Mouse (Mus musculus): ENCODE measurements around the gene Smim24.
A peak's percentile ranks its signal among the peaks of the same experiment; 100 is the strongest.

Smim24 gene

DNA sequence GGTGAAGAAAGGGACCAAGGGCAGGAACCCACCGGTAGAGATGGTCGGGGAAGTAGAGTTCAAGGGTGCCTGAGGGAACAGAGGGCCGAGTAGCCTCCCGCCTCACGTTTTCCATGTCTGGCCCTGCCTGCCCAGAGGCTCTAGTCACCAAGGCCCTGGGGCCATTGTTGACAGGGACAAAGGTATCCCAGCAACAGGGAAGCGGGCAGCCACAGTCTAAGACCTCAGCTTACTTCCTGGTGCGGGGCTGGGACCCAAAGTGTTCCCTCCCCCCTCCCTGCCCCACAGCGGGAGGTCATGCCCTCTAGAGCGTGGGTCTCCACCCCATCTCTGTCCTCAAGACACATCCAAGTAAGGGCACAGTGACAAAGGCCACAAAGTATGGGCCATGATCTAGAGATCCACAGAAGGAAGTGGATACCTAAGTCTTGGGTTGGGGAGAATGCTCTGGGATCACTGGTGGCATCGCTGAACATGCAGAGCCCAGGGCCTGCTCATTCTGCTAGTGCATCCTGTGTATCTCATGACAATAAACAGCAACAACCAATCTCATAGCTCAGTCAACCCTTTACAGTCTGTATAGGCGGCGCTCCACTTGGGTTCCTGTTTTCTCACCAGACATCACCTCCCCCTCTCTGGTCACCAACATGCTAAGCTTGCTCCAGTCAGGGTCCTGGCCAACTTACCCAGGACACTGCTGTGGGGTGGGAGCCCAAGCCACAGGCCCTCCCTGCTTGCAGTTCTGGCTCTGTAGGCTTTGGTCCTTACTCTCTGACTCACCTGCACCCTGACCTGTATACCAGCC, 27.0 kb upstream of the Smim24 start, which contains the start of gene 4930404N11Rik:
4930404N11Rik (minus strand) TSS at position 145 of the 805 bp plus-strand sequence.
- DNase-seq: no peak

DNA sequence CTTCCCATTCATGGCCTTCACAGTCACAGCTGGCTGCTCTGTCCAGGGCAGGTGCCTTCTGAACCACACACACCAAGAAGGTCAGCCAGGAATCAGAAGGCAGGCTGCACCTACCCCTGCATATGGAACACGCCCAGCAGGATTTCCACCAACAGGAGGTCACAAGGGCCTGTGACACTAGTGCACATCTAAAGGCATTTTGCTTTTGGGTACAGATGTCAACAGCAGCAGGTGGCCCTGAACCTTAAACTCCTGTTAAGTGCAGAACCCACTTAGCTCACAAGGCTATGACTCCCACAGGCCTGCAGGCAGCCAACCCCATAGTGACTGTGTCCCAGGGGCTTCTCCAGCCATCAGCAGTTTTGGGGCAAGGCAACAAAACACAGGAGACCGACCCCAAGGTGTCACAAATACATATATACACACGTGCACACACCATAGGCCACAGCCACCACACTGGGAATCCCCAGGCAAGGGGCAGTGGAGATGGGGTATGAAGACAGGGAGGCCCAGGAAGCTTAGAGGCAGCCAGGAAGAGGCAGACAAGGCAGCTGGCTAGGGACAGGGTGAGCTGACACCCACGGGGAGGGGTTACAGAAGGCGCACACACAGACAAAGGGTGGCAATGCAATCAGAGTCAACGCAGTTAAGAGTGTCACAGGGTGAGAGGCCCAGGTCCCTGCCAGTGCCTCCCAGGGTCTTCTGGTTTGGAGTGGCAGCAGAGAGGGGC, 26.2 kb upstream of the Smim24 start:
- no peak for DNase-seq

DNA sequence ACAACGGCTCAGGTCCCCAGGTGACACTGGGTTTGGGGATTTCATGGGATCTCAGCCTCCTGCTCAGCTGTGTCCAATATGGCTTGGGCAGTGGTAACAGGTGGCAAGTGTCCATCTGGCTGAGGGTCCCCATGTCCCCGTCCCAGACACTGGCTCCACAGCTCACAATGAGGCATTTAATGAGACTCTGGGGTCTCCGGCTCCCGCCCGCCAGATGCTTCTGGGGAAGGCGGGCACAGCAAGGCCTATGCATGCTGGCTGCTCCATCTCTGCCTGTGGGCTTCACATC, 25.7 kb upstream of the Smim24 start:
- no peak for DNase-seq

DNA sequence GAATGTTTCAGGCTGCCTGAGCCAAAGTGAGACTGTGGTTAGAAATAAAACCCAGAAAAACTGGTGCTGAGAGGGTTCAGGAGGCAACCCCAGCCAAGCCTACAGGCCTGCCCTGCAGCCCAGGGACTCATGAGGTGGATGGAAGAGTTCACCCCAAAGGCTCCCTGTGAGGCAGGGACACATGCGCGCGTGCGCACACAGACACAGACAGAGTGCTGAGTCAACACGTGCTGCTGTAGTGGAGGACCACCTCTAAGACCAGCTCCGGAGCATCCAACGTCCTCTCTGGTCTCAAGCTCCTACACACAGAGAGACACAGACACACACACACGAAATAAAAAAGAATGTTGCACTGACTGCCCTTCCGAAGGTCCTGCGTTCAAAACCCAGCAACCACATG, 17.5 kb upstream of the Smim24 start:
- no peak for DNase-seq

DNA sequence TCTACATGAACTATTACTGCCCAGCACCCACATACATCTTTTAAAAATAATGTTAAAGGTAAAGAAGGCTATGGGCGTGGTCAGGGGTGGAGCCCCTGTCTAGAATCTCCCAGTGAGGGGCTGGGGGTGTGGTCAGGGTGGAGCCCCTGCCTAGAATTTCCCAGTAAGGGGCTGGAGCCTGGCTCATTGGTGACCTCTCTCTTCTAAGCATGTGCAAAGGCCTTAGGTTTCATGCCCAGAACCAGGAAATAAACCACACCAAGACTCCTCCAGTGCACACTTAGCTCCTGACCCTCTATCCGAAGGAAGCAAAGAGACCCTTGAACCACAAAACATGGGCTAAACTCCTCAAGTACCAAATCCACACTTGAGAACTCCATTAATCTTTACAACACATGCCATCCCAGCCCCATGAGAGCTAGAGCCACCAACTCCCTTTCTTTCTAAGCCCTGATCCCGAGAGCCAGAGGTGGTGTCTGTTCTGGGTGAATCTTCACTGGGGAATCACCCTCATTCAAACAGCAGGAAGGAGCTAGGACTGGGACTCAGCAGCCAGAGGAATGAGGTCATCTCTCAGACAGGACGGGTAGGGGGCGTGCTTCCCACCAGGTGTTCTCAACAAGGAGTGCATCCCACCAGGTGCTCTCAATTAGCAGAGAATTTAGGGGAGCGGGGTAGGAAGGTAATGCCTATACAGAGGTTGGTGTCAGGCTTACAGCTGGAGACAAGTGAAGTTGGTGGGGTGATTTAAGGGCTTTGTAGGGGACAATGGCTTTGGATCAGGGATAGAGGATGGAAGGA, 16.1 kb upstream of the Smim24 start:
- no peak for DNase-seq

DNA sequence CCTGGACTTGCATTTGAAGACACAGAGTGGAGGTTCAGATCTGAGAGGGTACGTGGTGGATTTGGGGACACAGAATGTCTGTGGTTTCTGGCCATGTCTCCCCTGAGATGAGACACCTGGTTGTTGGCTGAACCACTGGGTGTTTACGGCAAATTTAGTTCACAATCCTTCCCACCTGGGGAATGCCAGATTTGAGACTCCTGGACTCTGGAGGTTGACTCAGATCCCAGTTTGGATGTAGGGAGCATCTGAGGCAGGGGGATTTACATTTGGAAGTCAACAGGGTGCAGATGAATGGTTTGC, 15.5 kb upstream of the Smim24 start:
- DNase-seq: no peak

DNA sequence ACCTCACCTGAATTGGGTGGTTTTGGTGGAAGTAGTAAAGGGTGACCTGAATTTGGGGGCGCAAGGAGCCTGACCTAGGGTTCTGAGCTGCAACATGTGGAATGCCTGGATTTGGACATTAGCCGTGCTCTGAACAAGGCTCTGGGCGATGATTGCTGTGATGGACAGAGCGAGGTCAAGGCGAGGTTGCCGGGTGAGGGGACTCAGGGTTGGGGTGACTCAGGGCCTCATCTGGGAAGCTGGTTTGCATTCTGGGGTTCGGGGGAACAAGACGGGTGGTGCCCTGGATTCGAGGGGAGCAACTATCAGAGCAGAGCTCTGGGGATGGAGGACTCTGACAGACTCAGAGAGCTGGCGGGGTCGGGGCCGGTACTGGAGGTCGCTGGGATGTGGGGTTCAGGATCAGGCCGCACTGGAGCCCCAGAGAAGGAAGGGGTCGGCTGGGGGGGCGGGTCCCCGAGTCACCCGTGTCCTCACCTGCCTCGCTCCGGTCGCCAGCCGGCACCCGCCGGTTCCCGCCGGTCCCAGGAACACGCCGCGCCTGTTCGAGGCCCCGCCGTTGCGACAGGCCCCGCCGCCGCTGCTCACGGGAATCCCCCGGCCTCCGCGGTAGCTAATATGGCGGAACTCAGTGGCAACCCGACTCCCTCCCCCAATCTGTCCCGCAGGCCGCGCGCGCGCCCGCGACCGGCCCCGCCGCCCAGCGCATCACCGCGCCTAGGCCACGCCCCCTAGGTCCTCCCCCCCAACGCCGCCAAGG, 14.9 kb upstream of the Smim24 start, which contains the start of gene Fzr1:
Fzr1 (minus strand) TSS at position 724 of the 760 bp plus-strand sequence.
- no peak for DNase-seq

DNA sequence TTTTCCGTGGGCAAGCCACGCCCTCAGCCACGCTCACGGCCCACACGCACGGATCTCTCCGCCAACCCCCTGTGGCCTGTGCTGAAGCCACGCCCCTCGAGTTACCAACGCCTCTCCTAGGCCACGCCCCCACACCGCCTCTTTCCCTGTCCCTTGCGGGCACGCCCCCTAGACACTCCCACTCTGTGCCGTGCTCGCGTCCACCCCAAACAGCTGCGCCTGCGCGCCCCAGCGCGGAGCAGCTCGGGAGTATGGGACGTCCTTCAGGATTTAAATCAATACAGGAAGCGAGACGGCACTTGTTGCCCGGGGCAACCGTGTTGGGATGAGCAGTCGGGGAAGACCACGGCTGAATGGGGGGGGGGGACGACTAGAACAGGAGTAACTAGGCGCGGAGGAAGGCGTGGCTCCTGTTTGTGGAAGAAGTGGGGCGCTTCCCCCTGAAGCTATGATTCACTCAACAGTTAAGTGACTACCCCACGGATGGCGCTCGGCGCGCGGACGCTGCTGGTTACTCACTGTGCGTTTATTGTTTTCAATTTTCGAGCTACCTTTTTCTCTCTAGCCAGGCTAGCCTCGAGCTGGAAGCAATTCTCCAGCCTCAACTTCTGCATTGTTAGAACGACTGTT, 14.2 kb upstream of the Smim24 start:
- peak; percentile 100 for DNase-seq

DNA sequence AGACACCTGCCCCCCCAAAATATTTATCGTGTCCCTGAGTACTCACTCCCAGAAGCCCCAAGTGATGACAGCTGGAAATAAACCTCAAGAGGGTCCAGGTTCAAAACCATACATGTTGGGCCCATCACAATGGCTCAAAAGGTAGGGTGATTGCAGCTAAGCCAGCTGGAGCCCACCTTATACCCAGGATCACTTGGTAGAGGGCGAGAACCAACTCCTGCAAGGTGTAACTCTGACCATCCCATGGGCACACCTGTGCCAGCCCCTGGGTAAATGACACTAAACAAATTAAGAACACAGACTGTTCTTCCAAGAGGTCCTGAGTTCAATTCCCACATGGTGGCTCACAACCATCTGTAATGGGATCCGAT, 13.7 kb upstream of the Smim24 start:
- DNase-seq: no peak

DNA sequence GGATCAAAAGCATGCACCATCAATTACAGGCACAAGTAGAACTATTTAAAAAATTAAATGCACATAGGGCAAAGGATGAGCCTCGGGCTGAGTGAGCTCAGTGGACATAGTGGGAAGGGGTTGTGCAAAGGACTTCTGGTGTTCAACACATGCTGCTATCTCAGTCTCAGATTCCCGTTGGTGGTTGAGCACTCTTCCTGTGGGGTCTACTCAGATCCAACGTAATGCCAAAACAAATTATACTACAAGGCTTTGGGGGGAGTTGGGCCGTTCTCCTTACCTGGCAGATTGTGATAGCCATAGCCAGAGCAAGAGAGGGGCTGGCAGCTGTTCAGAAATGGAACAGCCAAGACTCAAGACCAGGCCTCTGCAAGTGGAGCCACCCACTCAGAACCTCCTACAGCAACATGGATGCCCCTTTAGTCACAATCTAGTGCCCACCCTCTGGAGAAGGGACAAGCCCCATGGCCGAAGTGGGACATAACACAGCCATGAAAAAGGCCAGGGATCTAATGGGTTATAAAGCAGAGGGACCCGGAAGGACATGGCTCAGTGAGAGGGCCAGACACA, 13.0 kb upstream of the Smim24 start:
- no peak for DNase-seq

DNA sequence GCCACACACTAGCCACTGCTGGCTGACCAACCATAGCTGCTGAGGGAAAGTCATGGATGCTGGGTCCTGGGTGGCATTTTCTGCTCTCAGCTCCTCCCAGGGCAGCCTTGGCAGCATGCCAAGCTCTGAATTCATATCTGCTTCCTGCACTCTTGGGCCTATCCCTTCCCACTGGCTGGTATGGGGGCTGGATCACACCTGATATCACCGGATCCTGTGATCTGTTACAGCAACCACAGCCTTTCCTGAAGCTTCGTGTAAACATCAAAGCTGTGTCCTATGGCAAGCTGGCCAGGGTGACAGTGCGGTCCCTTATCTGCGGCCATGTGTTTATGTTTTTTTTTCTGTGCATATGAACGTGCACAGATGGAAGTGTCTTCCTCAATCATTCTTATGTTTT, 10.8 kb upstream of the Smim24 start:
- no peak for DNase-seq

DNA sequence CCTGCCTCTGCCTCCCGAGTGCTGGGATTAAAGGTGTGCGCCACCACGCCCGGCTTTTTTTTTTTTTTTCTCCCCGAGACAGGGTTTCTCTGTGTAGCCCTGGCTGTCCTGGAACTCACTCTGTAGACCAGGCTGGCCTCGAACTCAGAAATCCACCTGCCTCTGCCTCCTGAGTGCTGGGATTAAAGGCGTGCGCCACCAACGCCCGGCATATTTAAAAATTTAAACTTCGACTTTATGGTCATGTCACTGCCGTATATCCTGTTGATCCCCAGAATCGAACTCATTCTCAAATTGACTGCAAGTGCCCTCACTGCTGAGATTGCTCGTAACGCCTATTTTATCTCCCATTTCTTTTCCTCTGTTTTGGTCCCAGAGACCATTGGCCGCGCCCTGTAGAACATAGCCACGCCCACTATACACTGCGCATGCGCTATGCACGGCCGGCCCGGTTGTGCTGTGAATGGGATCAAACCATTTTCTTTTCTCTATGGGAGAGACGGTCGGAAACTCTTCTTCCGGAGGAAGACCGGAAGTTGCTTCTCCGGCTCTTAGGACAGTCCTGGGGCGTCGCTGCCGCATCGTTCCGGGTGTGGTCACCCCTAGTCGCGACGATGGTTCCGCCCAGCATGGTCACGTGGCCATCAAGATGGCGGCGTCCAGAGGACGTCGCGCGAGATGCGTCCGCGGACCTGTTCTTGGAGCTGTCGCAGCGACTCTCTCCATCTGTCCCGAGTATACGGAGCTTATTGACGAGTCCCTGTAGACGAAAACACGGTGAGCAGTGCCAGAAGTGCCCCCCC, 8.8 kb upstream of the Smim24 start, which contains the start of the genes Dohh and Gm48551:
Dohh (plus strand) TSS at position 627 of the 803 bp plus-strand sequence.
Gm48551 (plus strand) TSS at position 665 of the 803 bp plus-strand sequence.
- peak; percentile 99 to 100 for DNase-seq

DNA sequence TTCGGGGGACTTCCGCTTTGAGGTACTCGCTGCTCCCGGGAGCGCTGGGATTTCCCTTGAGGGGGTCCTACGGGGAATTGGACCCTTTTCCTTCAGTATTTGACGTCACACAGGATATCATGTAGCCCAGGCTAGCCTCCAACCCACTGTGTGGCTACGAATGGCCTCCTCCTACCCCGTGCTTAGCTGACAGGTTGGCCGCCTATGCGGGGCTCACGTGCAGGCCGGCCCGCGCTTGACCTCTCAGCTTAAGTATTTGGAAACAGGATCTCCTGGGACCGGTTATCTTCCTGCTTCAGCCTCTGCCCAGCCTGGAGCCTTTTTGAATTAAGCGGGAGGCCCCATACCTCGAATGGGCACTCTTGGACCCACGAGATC, 8.3 kb upstream of the Smim24 start:
- DNase-seq: no peak

DNA sequence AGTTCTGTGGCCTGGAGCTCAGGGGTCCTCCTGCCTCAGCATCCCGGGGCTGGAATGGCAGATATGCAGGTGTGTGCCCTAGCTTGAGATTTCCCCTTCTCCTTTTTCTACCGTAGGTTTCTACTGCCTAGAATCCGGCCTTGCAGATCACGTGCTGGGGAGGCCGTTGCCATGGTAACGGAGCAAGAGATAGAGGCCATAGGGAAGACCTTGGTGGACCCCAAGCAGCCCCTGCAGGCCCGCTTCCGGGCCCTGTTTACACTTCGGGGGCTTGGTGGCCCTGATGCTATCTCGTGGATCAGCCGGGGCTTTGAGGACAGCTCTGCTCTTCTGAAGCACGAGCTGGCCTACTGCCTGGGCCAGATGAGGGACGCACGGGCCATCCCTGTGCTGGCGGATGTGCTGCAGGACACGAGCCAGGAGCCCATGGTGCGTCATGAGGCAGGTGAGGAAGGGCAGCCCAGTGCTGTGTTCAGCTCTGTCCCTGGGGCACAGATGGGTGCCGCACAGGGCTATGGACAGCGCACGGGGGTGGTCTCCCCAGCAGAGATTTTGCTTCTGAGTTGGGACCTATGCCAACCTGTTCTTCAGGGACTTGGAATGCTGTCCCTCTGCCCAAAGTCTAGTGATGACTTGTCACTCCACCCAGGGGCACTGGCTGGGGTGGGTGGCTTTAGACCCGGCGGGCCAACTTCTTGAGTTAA, 7.1 kb upstream of the Smim24 start:
- no peak for DNase-seq

DNA sequence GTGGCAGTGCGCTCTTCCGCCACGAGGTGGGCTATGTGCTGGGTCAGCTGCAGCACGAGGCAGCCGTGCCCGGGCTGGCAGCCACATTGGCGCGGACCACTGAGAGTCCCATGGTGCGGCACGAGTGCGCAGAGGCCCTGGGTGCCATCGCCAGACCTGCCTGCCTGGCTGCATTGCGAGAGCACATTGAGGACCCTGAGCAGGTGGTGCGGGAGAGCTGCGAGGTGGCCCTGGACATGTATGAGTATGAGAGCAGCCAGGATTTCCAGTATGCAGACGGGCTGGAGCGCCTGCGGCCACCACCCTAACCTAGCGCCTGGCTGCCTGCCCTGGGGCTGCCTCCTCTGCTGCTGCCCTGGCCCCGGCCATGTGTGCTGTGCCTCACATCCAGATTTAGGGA, 5.1 kb upstream of the Smim24 start:
- DNase-seq: no peak

DNA sequence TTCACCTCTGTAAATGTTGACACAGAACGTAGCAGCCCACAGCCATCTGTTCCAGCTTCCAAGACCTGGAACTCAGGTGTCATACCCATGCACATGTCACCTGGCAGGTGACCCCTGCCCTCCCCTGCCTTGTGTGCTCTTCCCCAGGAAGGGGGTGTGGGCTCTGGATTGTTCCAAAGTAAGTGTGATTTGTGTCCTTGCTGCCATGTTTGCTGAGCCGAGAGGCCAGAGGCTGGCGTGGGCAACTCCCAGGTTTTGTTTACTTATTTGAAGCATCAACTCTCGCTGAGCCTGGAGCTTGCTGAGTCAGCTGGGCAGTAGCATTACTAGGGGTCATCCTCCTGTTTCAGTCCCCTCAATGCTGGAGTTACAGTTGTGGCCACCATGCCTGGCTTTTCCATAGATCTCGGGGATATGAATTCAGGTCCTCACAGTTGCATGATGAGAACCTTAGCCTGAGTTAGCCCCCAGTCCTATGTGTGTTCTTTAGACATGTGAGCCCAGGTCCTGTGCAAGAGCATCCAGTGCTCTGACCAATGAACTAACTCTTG, 4.3 kb upstream of the Smim24 start, which contains the start of gene Gm48552:
Gm48552 (plus strand) TSS at position 501 of the 551 bp plus-strand sequence.
- DNase-seq: no peak

DNA sequence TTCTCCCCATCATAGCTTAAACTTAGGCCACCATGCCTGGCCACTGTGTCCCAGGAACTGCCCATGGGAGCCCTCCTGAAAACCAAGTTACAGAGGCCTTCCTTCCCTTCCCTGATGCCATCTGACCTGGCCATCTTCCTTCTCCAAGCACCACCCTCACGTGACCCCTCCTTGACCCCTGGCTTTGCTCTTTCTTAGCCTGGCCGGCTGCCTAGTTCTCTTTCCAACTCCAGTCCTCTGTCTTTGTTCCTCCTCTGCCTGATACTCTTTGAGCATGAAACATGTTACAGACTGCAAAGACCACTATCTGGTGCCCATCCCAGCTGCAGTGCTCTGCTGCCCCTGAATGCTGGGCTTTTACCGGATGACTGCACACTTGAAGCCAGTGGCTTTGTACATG, 3.5 kb upstream of the Smim24 start:
- DNase-seq: no peak

DNA sequence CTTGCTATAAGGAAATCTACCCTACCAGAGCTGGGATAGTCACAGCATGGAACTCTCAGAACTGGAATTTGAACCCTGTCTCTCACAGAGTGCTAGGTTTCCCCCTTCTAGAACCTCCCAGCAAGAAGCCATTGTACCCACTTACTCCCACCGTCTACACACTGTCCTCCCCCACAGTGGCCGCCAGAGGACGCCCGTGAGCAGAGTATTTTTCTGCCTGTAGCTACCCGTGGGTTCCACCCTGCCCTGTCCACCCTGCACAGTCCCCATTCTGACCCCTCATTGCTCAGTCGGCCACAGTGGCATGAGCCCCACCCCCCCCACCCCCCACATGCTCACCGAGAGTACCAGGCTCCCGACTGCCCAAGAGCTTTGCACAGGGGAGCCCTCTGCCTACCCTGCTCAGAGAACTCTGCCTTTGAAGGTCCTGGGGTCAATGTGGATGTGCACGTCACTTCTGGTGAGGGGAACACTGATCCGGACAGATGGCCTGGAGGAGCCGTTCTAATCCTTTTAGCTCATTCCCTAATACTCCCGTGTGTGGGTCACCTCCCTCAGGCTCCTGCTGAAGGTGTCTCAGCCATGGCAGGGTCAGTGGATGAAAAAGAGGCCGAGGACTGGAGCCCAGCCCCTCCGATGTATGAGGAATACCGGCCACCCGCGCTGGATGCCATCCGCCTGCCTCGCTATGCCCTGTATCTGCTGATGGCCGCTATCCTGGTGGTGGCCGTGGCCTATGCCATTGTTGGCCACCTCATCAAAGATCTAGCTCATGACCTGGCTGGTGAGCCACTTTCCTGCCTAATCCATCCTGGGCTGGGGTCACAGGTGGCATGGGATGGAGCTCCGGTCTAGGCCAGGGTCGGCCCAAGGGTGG, 2.8 kb upstream of the Smim24 start:
- peak; percentile 78 to 82 for DNase-seq

DNA sequence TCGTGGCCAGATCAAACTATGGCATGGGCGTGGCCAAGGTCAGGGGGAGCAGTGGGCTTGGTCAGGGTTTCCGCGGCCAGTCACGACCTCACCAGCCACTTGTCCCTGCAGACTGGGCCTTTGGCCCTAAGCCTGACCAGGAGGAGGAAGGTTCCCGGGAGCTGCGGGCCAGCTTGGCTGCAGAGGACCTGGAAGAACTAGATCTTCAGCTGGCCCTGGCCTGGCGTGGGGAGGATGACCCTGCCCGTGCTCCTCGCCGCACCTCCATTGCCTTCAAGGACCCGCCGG, 2.2 kb upstream of the Smim24 start:
- no peak for DNase-seq
